Mouse (Mus musculus) olfactory bulb, adult 2 months (tissue): Measurements from ENCODE around the gene Vmn1r30.

ENCODE experiments used
- CTCF ChIP-seq: fragments of 200-500 bp; IDR thresholded peaks from 2 replicates; pipeline ENCODE4 v1.5.1; 2012; ENCODE audit warnings: low read depth, mild to moderate bottlenecking, low read length, moderate library complexity; ENCODE audit not compliant: insufficient read depth
- POLR2A ChIP-seq: fragments of 200-500 bp; IDR thresholded peaks from 2 replicates; pipeline ENCODE4 v1.6.1; 2012; ENCODE audit warnings: mild to moderate bottlenecking, low read depth, low read length, moderate library complexity; ENCODE audit not compliant: insufficient read depth

DNA sequence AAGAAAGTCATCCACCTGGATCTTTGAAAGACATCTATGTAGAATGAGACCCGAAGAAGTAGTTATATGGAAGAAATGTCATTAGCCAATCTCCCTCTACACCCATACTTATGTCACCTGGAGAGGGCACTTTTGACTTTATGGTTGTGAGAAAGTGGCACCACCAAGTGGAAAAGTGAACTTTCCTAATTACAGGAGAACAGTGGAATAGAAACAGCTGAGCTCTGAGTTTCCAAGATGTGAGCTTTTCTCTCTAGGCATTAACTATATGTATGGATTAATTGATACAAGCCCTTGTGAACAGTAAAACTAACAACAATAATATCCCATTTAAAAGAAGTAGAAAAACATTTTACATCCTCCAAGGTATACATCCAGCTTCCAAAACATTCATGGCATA, 32.0 kb upstream of the Vmn1r30 start, which contains the start of gene Vmn1r31:
- no peak for TF ChIP-seq CTCF
- no peak for TF ChIP-seq POLR2A
